Mouse (Mus musculus): ENCODE measurements at regions not wholly inside any gene's neighbourhood (a gene's known extent, or its start where the extent isn't known, plus 50 kb on each side); places are given as distances from the start of the nearest gene placed in this dataset.

- no peak for DNase-seq
Observed at GRCm38 (mm10) chr15:59786706-59787425, 229.5 kb downstream of the 4933412E24Rik start.

GRCm38 (mm10) chr15:59785981-59786380 is 230.4 kb downstream of the 4933412E24Rik start:
- no peak for DNase-seq

DNA sequence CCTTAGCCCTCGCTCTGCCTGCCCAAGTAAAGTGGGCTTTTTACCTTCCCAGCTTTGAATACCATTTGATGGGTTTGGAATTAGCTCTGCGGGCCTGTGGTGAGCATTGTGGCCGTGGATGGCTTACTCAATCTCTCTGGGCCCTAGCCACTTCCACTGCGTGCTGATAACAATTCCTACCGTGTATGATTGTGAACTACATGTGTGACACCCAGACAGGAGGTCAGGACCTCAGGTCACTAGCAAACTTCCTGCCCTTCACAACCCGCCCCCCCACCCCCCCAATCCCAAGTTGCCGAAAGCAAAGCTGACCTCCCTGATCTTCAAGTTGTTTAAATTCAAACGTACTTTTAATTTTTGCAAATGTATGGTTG is 231.9 kb downstream of the 4933412E24Rik start:
- no peak for DNase-seq

DNA sequence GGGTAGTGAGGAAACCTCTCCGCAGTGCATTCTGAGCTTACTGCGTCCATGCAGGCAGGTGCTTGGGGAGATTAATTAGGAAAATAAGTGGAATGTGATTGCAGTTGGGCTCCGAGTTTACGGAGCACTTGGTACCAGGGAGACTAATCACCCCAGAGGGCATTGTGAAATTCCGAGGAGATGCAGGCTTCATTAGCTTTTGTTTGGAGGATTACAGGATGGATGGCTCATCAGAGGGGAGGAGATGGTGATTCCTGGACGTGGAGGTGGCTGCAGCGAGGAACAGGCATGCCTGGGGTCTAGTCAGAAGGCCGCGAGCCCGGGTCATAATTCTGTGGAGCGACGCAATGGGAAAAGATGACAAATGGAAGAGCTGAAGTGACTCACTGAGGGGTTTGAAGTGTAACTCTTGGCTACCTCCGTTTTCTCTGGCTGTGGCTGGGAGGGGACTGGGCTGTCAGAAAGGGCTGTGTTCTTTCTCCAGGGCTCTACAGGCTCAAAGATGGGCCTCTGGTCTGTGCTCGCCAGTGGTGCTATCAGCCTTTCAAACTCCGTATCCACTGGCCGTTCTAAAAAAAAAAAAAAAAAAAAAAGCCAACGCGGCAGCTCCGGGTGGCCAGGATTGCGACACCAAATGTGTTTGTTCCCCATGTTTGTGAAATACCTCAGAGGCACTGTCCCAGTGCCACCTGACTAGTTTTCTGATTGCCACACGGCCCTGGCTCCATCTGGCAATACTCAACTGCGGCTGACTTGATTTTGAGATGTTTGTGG is 232.4 kb downstream of the 4933412E24Rik start:
- peak; percentile 77 for DNase-seq

- DNase-seq, result no peak
Observed at GRCm38 (mm10) chr15:59783393-59783781, 233.0 kb downstream of the 4933412E24Rik start.

DNA sequence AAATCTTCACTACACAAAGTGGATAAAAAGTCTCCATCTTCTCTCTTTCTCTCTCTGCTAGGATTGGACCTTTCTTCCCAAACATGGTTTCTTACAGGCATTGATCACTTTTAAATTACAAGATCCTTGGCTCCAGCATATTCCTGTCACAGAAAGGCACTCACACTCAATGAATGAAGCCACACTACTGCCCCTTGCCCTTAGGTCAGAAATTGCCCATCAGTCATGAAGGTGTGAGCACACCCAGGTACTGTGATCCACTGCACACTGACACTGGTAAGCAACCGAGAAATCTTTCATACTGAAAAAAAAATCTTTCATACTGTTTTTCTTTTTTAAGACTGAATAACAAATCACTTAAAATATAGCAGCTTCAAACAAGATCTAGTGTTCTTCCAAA is 235.9 kb downstream of the 4933412E24Rik start:
- no peak for DNase-seq

DNA sequence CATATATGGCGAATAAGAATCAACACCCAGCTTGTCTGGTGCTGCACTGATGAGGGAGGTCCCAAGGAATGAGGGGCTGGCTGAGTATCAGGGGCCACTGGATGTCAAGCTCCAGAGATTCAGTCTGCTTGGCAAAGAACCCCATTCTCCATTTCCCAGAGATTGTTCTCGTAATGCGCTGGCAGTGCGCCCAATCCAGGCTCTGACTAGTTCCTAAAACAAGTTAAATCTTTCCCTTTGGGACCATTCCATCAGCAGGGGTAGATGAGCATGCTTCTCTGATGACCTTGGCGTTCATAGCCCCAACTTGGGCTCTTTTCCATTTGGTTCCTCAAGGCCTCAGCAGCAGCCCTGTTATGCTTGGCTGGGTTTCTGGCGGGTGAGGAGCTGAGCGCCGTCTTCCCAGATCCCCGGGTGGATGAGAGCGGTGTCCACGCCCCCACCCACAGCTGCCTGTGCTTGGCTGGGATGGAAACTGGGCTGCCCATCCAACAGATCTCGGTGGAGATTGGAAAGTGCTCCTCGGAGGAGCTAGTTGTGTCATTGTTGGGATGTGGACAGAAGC is 239.0 kb downstream of the 4933412E24Rik start:
- DNase-seq, result peak; percentile 85

GRCm38 (mm10) chr15:59775781-59776180 is 240.6 kb downstream of the 4933412E24Rik start:
- peak; percentile 32 for DNase-seq

DNA sequence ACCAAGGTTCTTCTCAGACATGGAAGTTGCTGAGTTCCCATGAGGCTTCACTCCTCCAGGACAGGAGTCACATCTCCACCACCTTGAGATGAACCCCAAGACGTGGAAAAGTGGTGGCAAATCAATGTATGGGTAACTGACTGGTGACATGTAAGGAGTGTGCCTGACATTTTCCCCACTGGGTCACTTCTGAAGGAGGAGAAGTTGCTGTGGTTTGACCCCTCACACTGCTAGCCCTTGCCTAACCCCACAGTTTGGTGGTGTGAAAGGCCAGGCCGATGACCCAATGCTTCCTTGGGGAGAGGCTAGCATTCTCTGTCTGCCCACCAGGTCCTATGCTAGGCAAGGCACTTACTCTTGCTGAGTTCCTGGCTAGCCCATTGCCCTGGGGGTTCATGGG is 242.4 kb downstream of the 4933412E24Rik start:
- DNase-seq, result peak; percentile 31

DNA sequence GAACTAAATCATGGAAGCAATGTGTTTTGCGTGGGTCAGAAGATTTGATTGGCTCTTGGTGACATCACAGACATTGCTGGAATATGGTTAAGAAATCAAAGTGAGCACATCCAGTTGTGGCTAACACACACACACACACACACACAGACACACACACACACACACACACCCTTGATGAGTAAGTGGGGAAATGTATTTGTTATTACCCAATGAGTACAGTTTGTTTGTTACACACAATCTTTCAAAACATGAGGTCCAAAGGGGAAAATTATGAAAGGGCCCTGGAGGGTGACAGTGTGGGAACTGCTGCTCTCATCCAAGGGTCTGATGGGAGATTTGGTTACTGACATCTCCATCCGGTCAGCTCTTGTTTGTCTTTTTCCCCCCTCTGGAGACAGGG is 243.8 kb downstream of the 4933412E24Rik start:
- no peak for DNase-seq

- no peak for DNase-seq
Observed at GRCm38 (mm10) chr15:59762061-59762460, 254.4 kb downstream of the 4933412E24Rik start.

DNA sequence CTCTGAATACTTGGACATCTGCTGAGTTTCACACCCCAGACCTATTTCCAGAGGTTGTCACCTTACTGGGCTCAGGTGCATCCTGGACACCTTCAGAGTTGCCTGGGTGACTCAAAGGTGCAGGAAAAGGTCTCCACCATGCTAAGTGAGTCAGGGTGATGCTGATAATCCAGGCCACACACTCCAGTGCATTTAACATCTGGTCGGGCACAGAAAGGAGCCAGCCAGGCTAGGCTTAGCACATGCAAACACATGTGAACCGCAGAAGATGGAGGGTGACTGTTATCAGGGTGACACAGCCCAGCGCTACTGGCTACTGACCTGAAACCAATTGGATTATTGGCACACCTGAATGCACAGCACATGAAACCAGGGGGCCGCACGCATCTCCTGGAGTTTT is 255.9 kb downstream of the 4933412E24Rik start:
- DNase-seq, result no peak

- peak; percentile 84 for DNase-seq
Observed at GRCm38 (mm10) chr15:59759566-59759965, 256.8 kb downstream of the 4933412E24Rik start.

- no peak for DNase-seq
Observed at GRCm38 (mm10) chr15:59758971-59759370, 257.4 kb downstream of the 4933412E24Rik start.

DNA sequence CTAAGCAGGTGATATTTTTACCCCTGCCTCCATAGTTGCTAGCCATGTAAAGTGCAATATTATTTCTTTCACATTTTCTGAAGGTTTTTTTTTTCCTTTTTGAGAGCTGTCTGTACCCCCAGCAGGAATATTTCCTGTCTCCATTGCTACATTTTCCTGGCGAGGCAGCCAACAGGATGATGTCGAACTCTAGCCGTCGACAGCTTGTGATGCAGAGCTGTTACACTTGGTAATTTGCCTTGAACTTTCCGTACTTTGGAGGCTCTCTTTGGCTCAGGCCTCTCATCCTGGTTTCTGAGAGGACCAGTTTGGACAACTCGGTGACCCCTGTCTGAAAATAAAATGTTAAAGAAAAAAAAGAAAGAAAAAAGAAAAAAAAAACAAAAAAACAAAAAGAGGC is 260.3 kb downstream of the 4933412E24Rik start:
- DNase-seq, result peak; percentile 31

GRCm38 (mm10) chr15:59754906-59755305 is 261.5 kb downstream of the 4933412E24Rik start:
- no peak for DNase-seq

- no peak for DNase-seq
Observed at GRCm38 (mm10) chr15:59752277-59752676, 264.1 kb downstream of the 4933412E24Rik start.

DNA sequence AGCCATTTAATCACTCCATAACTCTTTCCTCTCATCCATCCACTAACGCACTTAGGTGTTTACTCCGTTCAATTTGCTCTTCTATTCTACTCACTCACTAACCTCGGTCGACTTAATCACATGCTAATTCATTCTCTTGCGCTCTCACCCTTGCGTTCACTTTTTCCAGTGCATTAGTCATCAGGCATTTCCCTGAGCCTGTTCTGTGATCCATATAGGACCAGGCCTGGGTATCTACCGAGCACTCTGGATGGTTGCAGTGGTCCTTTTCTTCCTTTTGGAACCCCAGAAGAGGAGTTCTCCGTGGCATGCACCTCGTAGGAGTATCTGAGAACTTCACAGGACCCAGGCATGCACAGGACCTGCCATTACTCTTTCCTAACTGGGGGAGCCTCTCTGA is 270.1 kb downstream of the 4933412E24Rik start:
- no peak for DNase-seq

GRCm38 (mm10) chr15:59744411-59744931 is 271.9 kb downstream of the 4933412E24Rik start:
- no peak for DNase-seq

DNA sequence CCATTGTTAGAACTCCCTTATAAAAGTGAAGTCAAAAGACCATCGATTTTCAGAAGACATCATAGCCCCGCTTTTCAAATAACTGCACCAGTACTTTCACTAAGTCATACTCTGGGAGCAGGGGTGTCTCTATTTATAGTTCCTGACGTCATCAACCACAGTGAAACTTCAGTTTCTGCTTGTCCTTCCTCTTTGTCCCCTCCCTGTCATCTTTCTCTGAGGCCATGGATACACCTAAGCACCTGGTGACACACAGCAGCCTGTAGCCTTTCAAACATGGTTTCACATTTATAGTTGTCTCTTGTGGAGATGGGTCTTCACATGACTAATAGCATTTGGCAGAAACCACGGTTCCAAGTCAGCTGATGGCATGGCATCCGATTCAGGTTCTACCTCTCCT is 277.2 kb downstream of the 4933412E24Rik start:
- DNase-seq, result no peak

DNA sequence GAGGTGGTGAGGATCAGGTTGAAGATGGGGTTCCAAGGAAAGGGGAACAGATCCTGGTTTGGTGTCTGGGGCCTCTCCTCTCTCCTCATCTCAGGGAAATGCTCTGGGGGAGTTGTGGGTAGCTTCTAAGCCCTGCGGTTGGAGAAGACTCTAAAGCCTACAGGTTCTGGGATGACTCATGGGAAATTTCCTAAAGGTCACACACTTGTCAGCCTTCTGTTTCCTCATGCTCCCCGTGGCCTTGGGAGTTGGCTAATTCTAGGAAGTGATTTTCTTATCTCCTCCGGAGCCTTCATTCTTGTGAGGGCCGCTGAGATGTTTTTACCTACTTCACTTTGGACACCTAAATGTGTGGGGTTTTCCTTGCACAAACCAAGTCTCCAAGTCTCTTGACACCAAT is 279.2 kb downstream of the 4933412E24Rik start:
- peak; percentile 14 for DNase-seq

DNA sequence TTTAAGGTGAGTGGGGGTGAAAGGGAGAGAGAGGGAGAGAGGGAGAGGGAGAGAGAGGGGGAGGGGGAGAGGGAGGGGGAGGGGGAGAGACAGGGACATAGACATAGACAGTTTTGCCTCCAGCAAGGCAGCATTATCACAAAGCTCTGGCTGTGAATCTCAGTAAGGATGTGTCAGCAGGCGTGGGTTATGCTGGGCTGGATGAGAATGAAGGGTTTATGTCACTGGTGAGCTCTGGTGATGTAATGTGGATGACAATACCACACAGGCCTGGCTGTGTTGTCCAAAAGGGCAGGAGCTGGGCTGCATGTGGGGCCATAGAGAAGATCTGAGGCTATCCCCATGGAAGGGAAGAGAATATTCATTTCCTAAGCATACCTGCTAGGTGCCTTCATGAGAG is 282.0 kb downstream of the 4933412E24Rik start:
- no peak for DNase-seq

DNA sequence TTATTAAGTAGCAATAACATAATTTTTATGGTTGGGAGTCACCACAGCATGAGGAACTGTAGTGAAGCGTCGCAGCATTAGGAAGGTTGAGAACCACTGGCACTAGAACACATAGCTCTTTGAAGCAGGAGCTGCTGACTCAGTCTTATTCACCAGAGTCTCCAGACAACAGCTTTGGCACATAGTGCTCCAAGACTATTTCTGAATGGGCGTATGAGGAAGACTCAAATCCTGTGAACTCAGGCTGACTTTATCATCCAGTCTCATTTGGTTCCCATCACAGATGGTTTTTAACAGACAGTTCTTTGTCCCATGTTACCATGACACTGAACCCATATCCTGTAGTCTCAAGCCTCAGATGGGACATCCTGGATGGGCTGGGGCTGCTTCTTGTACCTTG is 282.5 kb downstream of the 4933412E24Rik start:
- DNase-seq, result no peak

Data from adrenal gland, postnatal 14 days (tissue).